Mouse (Mus musculus) forebrain, embryonic 15.5 days (tissue): ENCODE measurements around the gene Edn3. TPM values are rescaled to one million over a fixed set of nuclear protein-coding genes. Genes with fewer than 3 reads are reported as not detected.
A peak's percentile ranks its signal among the peaks of the same experiment; 100 is the strongest.

Source experiments
- ATAC-seq: fragments of 200-750 bp; cut with Nextera tagmentation; replicated peaks from 2 replicates; pipeline ENCODE4 v1.8.0; 2017; ENCODE audit warnings: mild to moderate bottlenecking, moderate TSS enrichment, moderate library complexity
- H3K27ac ChIP-seq: fragments of 300-500 bp; sonication (generic); replicated peaks from 2 replicates; pipeline ENCODE4 v1.5.1; 2015; ENCODE audit warnings: mild to moderate bottlenecking, inconsistent platforms
- H3K27me3 ChIP-seq: fragments of 300-500 bp; sonication (generic); 2 replicates; pipeline ENCODE4 v1.6.1; 2015; ENCODE audit warnings: inconsistent platforms
- H3K36me3 ChIP-seq: fragments of 300-500 bp; sonication (generic); 2 replicates; pipeline ENCODE4 v1.6.1; 2015; ENCODE audit warnings: mild to moderate bottlenecking, inconsistent platforms
- H3K4me1 ChIP-seq: fragments of 300-500 bp; sonication (generic); 2 replicates; pipeline ENCODE4 v1.6.1; 2015; ENCODE audit warnings: inconsistent platforms
- H3K4me2 ChIP-seq: fragments of 300-500 bp; sonication (generic); replicated peaks from 2 replicates; pipeline ENCODE4 v1.6.1; 2015; ENCODE audit warnings: mild to moderate bottlenecking, inconsistent platforms
- H3K4me3 ChIP-seq: fragments of 300-500 bp; sonication (generic); 2 replicates; pipeline ENCODE4 v1.5.1; 2015; ENCODE audit warnings: mild to moderate bottlenecking, inconsistent platforms
- H3K9ac ChIP-seq: fragments of 300-500 bp; sonication (generic); replicated peaks from 2 replicates; pipeline ENCODE4 v1.6.1; 2015; ENCODE audit warnings: mild to moderate bottlenecking, inconsistent platforms
- H3K9me3 ChIP-seq: fragments of 300-500 bp; sonication (generic); 2 replicates; pipeline ENCODE4 v1.6.1; 2016; ENCODE audit warnings: inconsistent platforms
- WGBS: fragments of 180-500 bp; shearing (Covaris S2); methylation state at CpG from one replicate; pipeline ENCODE4 v1.1.7; 2015; ENCODE audit warnings: mixed read lengths; 5-methylcytosine and 5-hydroxymethylcytosine counted together
- polyA plus RNA-seq: library from polyadenylated mRNA; unstranded; fragments of >200 nt; fragmentation: Nextera tagmentation; extraction: Ambion mirVana; gene quantifications from 2 replicates; pipeline ENCODE4 v1.2.1, GENCODE M21; 2015

The Edn3 gene
- polyA plus RNA-seq = 3.6 and 4.1 TPM in 2 replicates

- Histone ChIP-seq H3K27me3 (no peaks in the 10 kb centered on the region), H3K9me3 (no peaks in the 10 kb centered on the region), H3K27ac (no peak within 1 kb of the TSS), H3K4me2 (peak within 1 kb of the TSS; percentile 61), H3K36me3 (no peaks in the 10 kb centered on the region), H3K4me1 (peaks cover 7% of the 10 kb centered on the region), H3K4me3 (peak within 1 kb of the TSS; percentile 36), H3K9ac (peak within 1 kb of the TSS; percentile 28; the same call in 1 of the 2 replicates)
- peak; percentile 61; the same call in 1 of the 2 replicates for ATAC-seq
- WGBS = 2% methylated on average over 48 of the region's 48 CpGs
Observed at GRCm38 (mm10) chr2:174760479-174761121, at the start of gene Edn3. Gene Edn3, plus strand, starts transcription at chr2:174760619.

- no peaks in the 10 kb centered on the region for H3K9me3 ChIP-seq
- ATAC-seq = no peak
- no peaks in the 10 kb centered on the region for H3K4me1 ChIP-seq
- no peak overlapping the region for H3K27ac ChIP-seq
- no peak overlapping the region for H3K4me3 ChIP-seq
- no peak overlapping the region for H3K9ac ChIP-seq
- H3K4me2 ChIP-seq = no peak overlapping the region
- H3K27me3 ChIP-seq = no peaks in the 10 kb centered on the region
- 100% methylated on average over 1 of the region's 1 CpGs for WGBS
- no peaks in the 10 kb centered on the region for H3K36me3 ChIP-seq
Observed at GRCm38 (mm10) chr2:174712043-174712442, 48.4 kb upstream of the Edn3 start.

- no peaks in the 10 kb centered on the region for H3K27me3 ChIP-seq
- H3K4me2 ChIP-seq = no peak overlapping the region
- no peaks in the 10 kb centered on the region for H3K4me1 ChIP-seq
- H3K4me3 ChIP-seq = no peak overlapping the region
- H3K27ac ChIP-seq = no peak overlapping the region
- no peaks in the 10 kb centered on the region for H3K36me3 ChIP-seq
- H3K9me3 ChIP-seq = no peaks in the 10 kb centered on the region
- no peak for ATAC-seq
- H3K9ac ChIP-seq = no peak overlapping the region
Observed at GRCm38 (mm10) chr2:174715938-174716337, 44.5 kb upstream of the Edn3 start.

- 83% methylated on average over 4 of the region's 4 CpGs for WGBS
- Histone ChIP-seq H3K27ac (no peak overlapping the region), H3K36me3 (no peaks in the 10 kb centered on the region), H3K4me1 (no peaks in the 10 kb centered on the region), H3K27me3 (no peaks in the 10 kb centered on the region), H3K4me2 (no peak overlapping the region), H3K9me3 (no peaks in the 10 kb centered on the region), H3K9ac (no peak overlapping the region), H3K4me3 (no peak overlapping the region)
- no peak for ATAC-seq
Observed at GRCm38 (mm10) chr2:174717857-174718256, 42.6 kb upstream of the Edn3 start.

- H3K4me3 ChIP-seq = no peak overlapping the region
- no peaks in the 10 kb centered on the region for H3K36me3 ChIP-seq
- 53% methylated on average over 10 of the region's 10 CpGs for WGBS
- ATAC-seq = no peak
- no peak overlapping the region for H3K27ac ChIP-seq
- no peaks in the 10 kb centered on the region for H3K9me3 ChIP-seq
- no peak overlapping the region for H3K9ac ChIP-seq
- no peaks in the 10 kb centered on the region for H3K27me3 ChIP-seq
- no peaks in the 10 kb centered on the region for H3K4me1 ChIP-seq
- no peak overlapping the region for H3K4me2 ChIP-seq
Observed at GRCm38 (mm10) chr2:174727114-174727823, 33.1 kb upstream of the Edn3 start.

GRCm38 (mm10) chr2:174731939-174732338 is 28.5 kb upstream of the Edn3 start:
- Histone ChIP-seq H3K9me3 (no peaks in the 10 kb centered on the region), H3K4me3 (no peak overlapping the region), H3K9ac (no peak overlapping the region), H3K27ac (no peak overlapping the region), H3K36me3 (no peaks in the 10 kb centered on the region), H3K27me3 (no peaks in the 10 kb centered on the region), H3K4me2 (no peak overlapping the region), H3K4me1 (no peaks in the 10 kb centered on the region)
- ATAC-seq = no peak
- 92% methylated on average over 5 of the region's 5 CpGs for WGBS

GRCm38 (mm10) chr2:174735270-174735669 is 25.1 kb upstream of the Edn3 start:
- Histone ChIP-seq H3K9me3 (no peaks in the 10 kb centered on the region), H3K27me3 (no peaks in the 10 kb centered on the region), H3K4me2 (no peak overlapping the region), H3K9ac (no peak overlapping the region), H3K36me3 (no peaks in the 10 kb centered on the region), H3K4me1 (no peaks in the 10 kb centered on the region), H3K4me3 (no peak overlapping the region), H3K27ac (no peak overlapping the region)
- no peak for ATAC-seq
- WGBS = 100% methylated on average over 1 of the region's 1 CpGs

GRCm38 (mm10) chr2:174747182-174747581 is 13.2 kb upstream of the Edn3 start:
- H3K27me3 ChIP-seq = no peaks in the 10 kb centered on the region
- H3K4me3 ChIP-seq = no peak overlapping the region
- no peaks in the 10 kb centered on the region for H3K4me1 ChIP-seq
- H3K36me3 ChIP-seq = no peaks in the 10 kb centered on the region
- no peak overlapping the region for H3K9ac ChIP-seq
- 85% methylated on average over 1 of the region's 1 CpGs for WGBS
- no peak overlapping the region for H3K4me2 ChIP-seq
- H3K27ac ChIP-seq = no peak overlapping the region
- H3K9me3 ChIP-seq = no peaks in the 10 kb centered on the region
- ATAC-seq = no peak

- Histone ChIP-seq H3K27me3 (no peaks in the 10 kb centered on the region), H3K36me3 (no peaks in the 10 kb centered on the region), H3K4me1 (no peaks in the 10 kb centered on the region), H3K4me2 (no peak overlapping the region), H3K27ac (no peak overlapping the region), H3K9me3 (no peaks in the 10 kb centered on the region), H3K9ac (no peak overlapping the region), H3K4me3 (no peak overlapping the region)
- no peak for ATAC-seq
- 85% methylated on average over 8 of the region's 8 CpGs for WGBS
Observed at GRCm38 (mm10) chr2:174748381-174748780, 12.0 kb upstream of the Edn3 start.

GRCm38 (mm10) chr2:174753197-174753596 is 7.2 kb upstream of the Edn3 start:
- ATAC-seq = no peak
- no peaks in the 10 kb centered on the region for H3K36me3 ChIP-seq
- H3K9ac ChIP-seq = no peak overlapping the region
- 100% methylated on average over 1 of the region's 1 CpGs for WGBS
- H3K27me3 ChIP-seq = no peaks in the 10 kb centered on the region
- H3K4me3 ChIP-seq = no peak overlapping the region
- H3K4me1 ChIP-seq = no peaks in the 10 kb centered on the region
- H3K27ac ChIP-seq = no peak overlapping the region
- H3K9me3 ChIP-seq = no peaks in the 10 kb centered on the region
- no peak overlapping the region for H3K4me2 ChIP-seq

- 88% methylated on average over 1 of the region's 1 CpGs for whole genome bisulfite sequencing
- ATAC-seq = no peak
- no peaks in the 10 kb centered on the region for H3K36me3 ChIP-seq
- no peak overlapping the region for H3K27ac ChIP-seq
- H3K4me3 ChIP-seq = no peak overlapping the region
- H3K9ac ChIP-seq = no peak overlapping the region
- H3K27me3 ChIP-seq = no peaks in the 10 kb centered on the region
- H3K9me3 ChIP-seq = no peaks in the 10 kb centered on the region
- no peak overlapping the region for H3K4me2 ChIP-seq
- H3K4me1 ChIP-seq = no peaks in the 10 kb centered on the region
Observed at GRCm38 (mm10) chr2:174754231-174754630, 6.2 kb upstream of the Edn3 start.

- Histone ChIP-seq H3K9ac (no peak overlapping the region), H3K9me3 (no peaks in the 10 kb centered on the region), H3K4me2 (no peak overlapping the region), H3K27ac (no peak overlapping the region), H3K4me3 (no peak overlapping the region), H3K4me1 (peaks cover 7% of the 10 kb centered on the region), H3K36me3 (no peaks in the 10 kb centered on the region), H3K27me3 (no peaks in the 10 kb centered on the region)
- 92% methylated on average over 4 of the region's 4 CpGs for WGBS
- ATAC-seq = no peak
Observed at GRCm38 (mm10) chr2:174759189-174759588, 1.2 kb upstream of the Edn3 start.
